Mouse (Mus musculus): Measurements from ENCODE around the gene Mars.

DNA sequence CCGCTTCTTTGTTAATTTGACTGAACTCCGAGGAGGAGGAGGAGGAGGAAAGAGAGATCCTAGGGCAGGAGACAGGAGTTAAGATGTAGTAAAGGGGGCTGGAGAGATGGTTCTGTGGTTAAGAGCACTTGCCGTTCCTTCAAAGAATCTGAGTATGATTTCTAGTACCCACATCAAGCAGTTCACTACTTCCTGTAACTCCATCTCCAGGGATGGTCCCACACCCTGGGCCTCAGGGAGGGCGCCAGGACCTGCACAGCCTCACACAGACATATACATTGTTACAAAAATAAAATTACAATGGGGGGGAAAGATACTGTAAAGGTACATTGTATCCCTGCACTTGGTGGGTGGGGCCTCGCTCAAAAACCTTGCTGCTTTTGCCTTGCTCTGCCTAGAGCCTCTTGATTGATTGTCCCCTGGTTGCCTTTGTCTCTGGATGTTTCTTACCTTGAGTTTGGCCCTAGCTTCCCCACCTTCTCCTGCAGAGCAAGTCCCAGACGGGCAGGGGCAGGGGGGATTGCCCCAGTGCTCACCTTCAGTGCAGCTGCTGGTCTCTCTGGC lies 26.0 kb upstream of the Mars start:
- TF ChIP-seq EP300 (IDR thresholded peaks at IDR 0.05; ENCODE audit: low read depth) (no peak), CTCF (IDR thresholded peaks at IDR 0.05; ENCODE audit: low read depth) (no peak)
